Mouse (Mus musculus): ENCODE results near the gene Inka2. TPM values are rescaled to one million over a fixed set of nuclear protein-coding genes. Genes with fewer than 3 reads are reported as not detected.

Gene Inka2
- polyA plus RNA-seq, 1 experiment from 2014 or later: 2.4 TPM

GRCm38 (mm10) chr3:105737666-105738065 is 33.3 kb downstream of the Inka2 start:
- no peak overlapping the region for H3K4me2 ChIP-seq (replicated peaks)
- no peak overlapping the region for H3K9ac ChIP-seq
- no peak for ATAC-seq (ENCODE audit: low FRiP score)
- no peaks in the 10 kb centered on the region for H3K9me3 ChIP-seq (replicated peaks)
- no peak overlapping the region for H3K4me3 ChIP-seq
- H3K27ac ChIP-seq: no peak overlapping the region
- H3K4me1 ChIP-seq: no peaks in the 10 kb centered on the region
- 87% methylated on average over 3 of the region's 3 CpGs for WGBS
- no peaks in the 10 kb centered on the region for H3K27me3 ChIP-seq
- H3K36me3 ChIP-seq: peaks cover 4% of the 10 kb centered on the region; the same call in 1 of the 2 replicates

DNA sequence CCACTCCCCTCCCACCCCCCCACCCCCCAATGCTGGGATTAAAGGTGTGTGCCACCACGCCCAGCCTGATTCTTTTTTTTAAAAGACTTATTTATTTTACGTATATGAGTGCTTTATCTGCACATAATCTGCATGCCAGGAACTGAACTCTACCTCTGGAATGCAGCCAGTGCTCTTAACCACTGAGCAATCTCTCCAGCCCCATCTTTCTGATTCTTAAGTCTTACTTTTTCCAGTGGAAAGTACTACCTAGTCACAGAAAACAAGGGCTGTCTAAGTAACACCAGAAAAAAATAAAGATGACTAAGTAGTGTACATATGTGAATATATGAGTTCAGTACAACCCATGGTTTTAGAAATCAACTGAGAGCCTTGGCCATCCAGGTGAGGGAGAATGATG is 42.1 kb downstream of the Inka2 start:
- 95% methylated on average over 2 of the region's 2 CpGs for WGBS
- Histone ChIP-seq H3K36me3 (no peaks in the 10 kb centered on the region), H3K27ac (no peak overlapping the region), H3K4me2 (replicated peaks) (no peak overlapping the region), H3K9me3 (replicated peaks) (no peaks in the 10 kb centered on the region), H3K27me3 (no peaks in the 10 kb centered on the region), H3K4me3 (no peak overlapping the region), H3K4me1 (no peaks in the 10 kb centered on the region), H3K9ac (no peak overlapping the region)
- ATAC-seq (ENCODE audit: low FRiP score): no peak

DNA sequence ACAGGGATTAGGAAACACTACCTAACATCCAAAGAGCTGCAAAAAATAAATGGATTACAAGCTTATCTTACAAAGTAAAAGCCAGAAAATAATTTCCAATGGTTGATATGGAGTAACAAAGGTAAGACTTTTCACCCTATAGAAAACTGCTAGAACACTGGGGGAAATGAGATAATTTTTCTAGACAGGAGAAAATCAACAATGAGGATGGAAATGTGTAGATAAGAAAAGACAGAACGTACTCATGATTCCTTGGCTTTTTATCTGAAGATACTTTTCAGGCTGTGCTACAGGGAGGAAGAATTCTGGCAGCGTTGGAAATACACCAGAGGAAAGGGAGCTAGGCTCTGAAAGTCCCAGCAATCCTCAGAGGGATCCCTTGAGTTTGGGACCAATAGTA is 46.4 kb downstream of the Inka2 start:
- no peak overlapping the region for H3K9ac ChIP-seq
- no peak overlapping the region for H3K4me3 ChIP-seq
- ATAC-seq (ENCODE audit: low FRiP score): no peak
- no peak overlapping the region for H3K4me2 ChIP-seq (replicated peaks)
- H3K27ac ChIP-seq: no peak overlapping the region
- H3K36me3 ChIP-seq: no peaks in the 10 kb centered on the region
- H3K27me3 ChIP-seq: no peaks in the 10 kb centered on the region
- no peaks in the 10 kb centered on the region for H3K4me1 ChIP-seq
- WGBS: 93% methylated on average over 2 of the region's 2 CpGs
- H3K9me3 ChIP-seq (replicated peaks): no peaks in the 10 kb centered on the region

DNA sequence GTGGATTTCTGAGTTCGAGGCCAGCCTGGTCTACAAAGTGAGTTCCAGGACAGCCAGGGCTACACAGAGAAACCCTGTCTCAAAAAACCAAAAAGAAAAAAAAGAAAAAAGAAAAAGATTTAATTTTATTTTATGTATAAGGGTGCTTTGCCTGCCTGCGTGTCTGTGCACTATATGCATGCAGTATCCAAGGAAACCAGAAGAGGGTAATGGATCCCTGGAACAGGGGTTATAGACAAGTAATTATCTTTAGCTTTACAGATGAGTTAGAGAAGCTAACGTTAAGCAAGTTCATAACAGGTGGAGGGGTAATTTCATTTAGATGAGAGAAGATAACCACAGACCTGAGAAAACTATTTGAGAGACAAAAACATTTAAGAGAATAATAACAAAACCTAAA is 49.8 kb downstream of the Inka2 start:
- no peak for ATAC-seq (ENCODE audit: low FRiP score)
- no peak overlapping the region for H3K4me2 ChIP-seq (replicated peaks)
- H3K27me3 ChIP-seq: no peaks in the 10 kb centered on the region
- H3K9ac ChIP-seq: no peak overlapping the region
- H3K4me1 ChIP-seq: no peaks in the 10 kb centered on the region
- no peak overlapping the region for H3K4me3 ChIP-seq
- no peaks in the 10 kb centered on the region for H3K36me3 ChIP-seq
- H3K9me3 ChIP-seq (replicated peaks): no peaks in the 10 kb centered on the region
- WGBS: 82% methylated on average over 2 of the region's 3 CpGs
- H3K27ac ChIP-seq: no peak overlapping the region

DNA sequence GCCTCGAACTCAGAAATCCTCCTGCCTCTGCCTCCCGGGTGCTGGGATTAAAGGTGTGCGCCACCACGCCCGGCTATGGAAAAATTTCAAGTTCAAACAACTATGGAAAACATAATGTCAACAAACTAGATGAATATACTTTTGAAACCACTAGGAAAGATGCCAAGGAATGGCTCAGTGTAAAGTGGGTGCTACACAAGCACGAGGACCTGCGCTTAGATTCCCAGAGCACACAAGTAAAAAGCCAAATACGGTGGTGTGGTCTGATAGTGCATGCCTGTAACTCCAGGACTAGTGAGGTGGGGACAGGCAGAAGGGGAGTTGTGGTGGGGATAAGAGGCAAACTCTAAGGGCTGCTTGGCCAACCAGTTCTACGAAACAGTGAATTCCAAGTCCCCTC is 50.7 kb downstream of the Inka2 start:
- no peaks in the 10 kb centered on the region for H3K27me3 ChIP-seq
- no peaks in the 10 kb centered on the region for H3K4me1 ChIP-seq
- H3K27ac ChIP-seq: no peak overlapping the region
- H3K9ac ChIP-seq: no peak overlapping the region
- H3K4me3 ChIP-seq: no peak overlapping the region
- ATAC-seq (ENCODE audit: low FRiP score): no peak
- WGBS: 99% methylated on average over 9 of the region's 9 CpGs
- H3K9me3 ChIP-seq (replicated peaks): no peaks in the 10 kb centered on the region
- no peaks in the 10 kb centered on the region for H3K36me3 ChIP-seq
- H3K4me2 ChIP-seq (replicated peaks): no peak overlapping the region

- Histone ChIP-seq H3K9ac (no peak overlapping the region), H3K9me3 (replicated peaks) (no peaks in the 10 kb centered on the region), H3K27me3 (no peaks in the 10 kb centered on the region), H3K4me3 (no peak overlapping the region), H3K27ac (no peak overlapping the region), H3K4me2 (replicated peaks) (no peak overlapping the region), H3K4me1 (no peaks in the 10 kb centered on the region), H3K36me3 (no peaks in the 10 kb centered on the region)
- WGBS: 84% methylated on average over 2 of the region's 2 CpGs
- ATAC-seq (ENCODE audit: low FRiP score): no peak
Observed at GRCm38 (mm10) chr3:105756505-105756904, 52.1 kb downstream of the Inka2 start.

- ATAC-seq (ENCODE audit: low FRiP score): no peak
- Histone ChIP-seq H3K27ac (no peak overlapping the region), H3K9me3 (replicated peaks) (no peaks in the 10 kb centered on the region), H3K4me2 (replicated peaks) (no peak overlapping the region), H3K36me3 (no peaks in the 10 kb centered on the region), H3K9ac (no peak overlapping the region), H3K4me1 (no peaks in the 10 kb centered on the region), H3K27me3 (no peaks in the 10 kb centered on the region), H3K4me3 (no peak overlapping the region)
- WGBS: 80% methylated on average over 6 of the region's 6 CpGs
Observed at GRCm38 (mm10) chr3:105757323-105758083, 53.1 kb downstream of the Inka2 start.

GRCm38 (mm10) chr3:105758098-105758497 is 53.7 kb downstream of the Inka2 start:
- ATAC-seq (ENCODE audit: low FRiP score): no peak
- Histone ChIP-seq H3K4me3 (no peak overlapping the region), H3K9ac (no peak overlapping the region), H3K4me2 (replicated peaks) (no peak overlapping the region), H3K27ac (no peak overlapping the region), H3K4me1 (no peaks in the 10 kb centered on the region), H3K9me3 (replicated peaks) (no peaks in the 10 kb centered on the region), H3K27me3 (no peaks in the 10 kb centered on the region), H3K36me3 (no peaks in the 10 kb centered on the region)

- no peak for ATAC-seq (ENCODE audit: low FRiP score)
- no peak overlapping the region for H3K9ac ChIP-seq
- no peak overlapping the region for H3K4me3 ChIP-seq
- WGBS: 85% methylated on average over 4 of the region's 4 CpGs
- no peaks in the 10 kb centered on the region for H3K9me3 ChIP-seq (replicated peaks)
- H3K4me2 ChIP-seq (replicated peaks): no peak overlapping the region
- H3K36me3 ChIP-seq: no peaks in the 10 kb centered on the region
- H3K27me3 ChIP-seq: no peaks in the 10 kb centered on the region
- H3K4me1 ChIP-seq: no peaks in the 10 kb centered on the region
- no peak overlapping the region for H3K27ac ChIP-seq
Observed at GRCm38 (mm10) chr3:105758658-105759057, 54.3 kb downstream of the Inka2 start.

DNA sequence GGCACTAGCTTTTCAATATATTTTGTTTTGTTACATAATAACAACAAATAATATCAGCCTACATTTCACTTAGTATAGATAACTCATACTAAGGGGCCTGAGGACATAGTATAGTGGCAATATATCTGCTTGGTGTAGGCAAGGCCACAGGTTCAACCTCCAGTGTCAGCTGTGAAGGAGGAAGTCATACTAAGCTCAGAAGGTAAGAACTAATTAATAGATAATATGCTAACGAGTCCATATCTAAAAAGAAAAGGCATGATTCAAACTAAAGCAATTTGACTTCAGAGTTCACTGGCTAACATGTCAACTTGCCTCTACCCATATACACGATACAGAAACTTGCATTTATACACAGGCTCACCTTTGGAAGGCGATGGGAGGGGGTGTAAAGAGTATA is 55.7 kb downstream of the Inka2 start:
- 95% methylated on average over 3 of the region's 3 CpGs for WGBS
- Histone ChIP-seq H3K27me3 (no peaks in the 10 kb centered on the region), H3K9me3 (replicated peaks) (no peaks in the 10 kb centered on the region), H3K4me2 (replicated peaks) (no peak overlapping the region), H3K9ac (no peak overlapping the region), H3K27ac (no peak overlapping the region), H3K36me3 (no peaks in the 10 kb centered on the region), H3K4me1 (no peaks in the 10 kb centered on the region), H3K4me3 (no peak overlapping the region)
- no peak for ATAC-seq (ENCODE audit: low FRiP score)

GRCm38 (mm10) chr3:105763132-105763851 is 58.9 kb downstream of the Inka2 start:
- Histone ChIP-seq H3K4me3 (no peak overlapping the region), H3K9ac (no peak overlapping the region), H3K36me3 (no peaks in the 10 kb centered on the region), H3K27ac (no peak overlapping the region), H3K27me3 (no peaks in the 10 kb centered on the region), H3K4me2 (replicated peaks) (no peak overlapping the region), H3K9me3 (replicated peaks) (no peaks in the 10 kb centered on the region), H3K4me1 (no peaks in the 10 kb centered on the region)
- no peak for ATAC-seq (ENCODE audit: low FRiP score)
- WGBS: 75% methylated on average over 4 of the region's 4 CpGs

DNA sequence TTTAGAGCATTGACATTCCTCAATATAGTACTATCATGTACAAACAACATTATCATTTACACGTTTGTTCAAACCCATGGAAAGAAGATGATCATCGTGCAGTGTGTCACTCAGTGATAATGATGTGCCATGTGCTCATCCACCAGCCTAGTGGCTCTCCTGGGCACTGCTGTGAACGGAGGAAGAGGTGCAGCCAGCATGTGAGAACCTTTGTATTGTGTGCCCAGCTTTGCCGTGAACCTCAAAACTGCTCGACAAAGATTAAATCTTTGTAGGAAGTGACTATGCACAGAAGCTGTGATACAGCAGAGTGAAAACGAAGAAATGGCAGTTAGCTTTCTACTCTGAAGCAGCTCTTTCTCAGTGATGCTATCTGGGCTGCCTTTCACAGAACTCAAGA is 64.1 kb downstream of the Inka2 start:
- H3K4me1 ChIP-seq: no peaks in the 10 kb centered on the region
- no peak overlapping the region for H3K4me3 ChIP-seq
- no peak overlapping the region for H3K4me2 ChIP-seq (replicated peaks)
- no peaks in the 10 kb centered on the region; the same call in 1 of the 2 replicates for H3K9me3 ChIP-seq (replicated peaks)
- no peaks in the 10 kb centered on the region for H3K36me3 ChIP-seq
- H3K27ac ChIP-seq: no peak overlapping the region
- WGBS: 90% methylated on average over 6 of the region's 6 CpGs
- no peak for ATAC-seq (ENCODE audit: low FRiP score)
- H3K27me3 ChIP-seq: no peaks in the 10 kb centered on the region
- no peak overlapping the region for H3K9ac ChIP-seq

DNA sequence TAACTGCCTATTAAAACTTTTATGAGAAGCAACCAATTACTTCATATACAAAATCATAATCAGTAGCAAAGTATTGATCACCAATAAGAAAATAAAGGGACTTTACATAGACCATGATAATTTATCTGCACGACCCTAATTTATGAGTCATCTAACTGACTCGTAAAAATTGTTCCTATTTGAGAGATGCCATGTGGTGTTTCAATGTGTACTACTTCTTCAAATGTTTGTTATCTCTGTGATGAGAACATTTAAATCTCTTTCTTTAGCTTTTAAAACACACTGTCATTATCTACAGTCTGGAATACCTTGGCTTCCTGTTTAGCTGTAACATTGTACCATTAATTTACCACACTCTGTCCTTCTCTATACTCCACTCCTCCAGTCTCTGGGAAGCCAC is 65.0 kb downstream of the Inka2 start:
- Histone ChIP-seq H3K4me1 (no peaks in the 10 kb centered on the region), H3K9me3 (replicated peaks) (no peaks in the 10 kb centered on the region; the same call in 1 of the 2 replicates), H3K4me2 (replicated peaks) (no peak overlapping the region), H3K36me3 (no peaks in the 10 kb centered on the region), H3K27ac (no peak overlapping the region), H3K27me3 (no peaks in the 10 kb centered on the region), H3K4me3 (no peak overlapping the region), H3K9ac (no peak overlapping the region)
- 93% methylated on average over 2 of the region's 2 CpGs for WGBS
- ATAC-seq (ENCODE audit: low FRiP score): no peak
